Mouse (Mus musculus): ENCODE measurements around the gene Klc2. TPM values are rescaled to one million over a fixed set of nuclear protein-coding genes. Genes with fewer than 3 reads are reported as not detected.
A peak's percentile ranks its signal among the peaks of the same experiment; 100 is the strongest.

Klc2 gene
- polyA plus RNA-seq, 1 experiment from 2014 or later, result 28.1 TPM

DNA sequence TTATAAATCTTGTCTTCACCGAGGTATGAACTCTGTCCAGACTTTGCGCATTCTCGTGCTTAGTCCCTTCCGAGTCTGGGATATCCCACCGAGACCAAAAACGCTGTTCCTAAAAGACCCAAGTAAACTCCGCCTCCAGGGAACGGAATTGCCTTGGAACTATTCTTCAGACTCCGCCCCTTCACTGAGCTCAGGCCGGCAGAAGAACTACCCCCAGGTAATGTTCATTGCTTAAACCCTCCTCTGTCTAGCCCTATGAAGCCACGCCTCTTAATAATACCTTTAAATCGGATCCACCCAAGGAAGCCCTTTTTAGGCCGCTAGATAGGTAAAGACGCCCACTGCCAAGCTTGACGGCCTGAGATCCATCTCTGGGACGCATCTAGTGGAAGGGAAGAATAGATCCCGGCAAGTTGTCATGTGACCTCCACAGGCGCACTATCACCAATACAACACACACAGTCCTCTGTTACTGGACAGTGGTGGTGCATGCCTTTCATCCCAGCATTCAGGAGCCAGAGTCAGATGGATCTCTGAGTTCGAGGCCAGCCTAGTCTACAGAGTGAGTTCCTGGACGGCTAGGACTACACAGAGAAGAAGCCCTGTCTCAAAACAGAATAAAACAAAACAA, 45.9 kb downstream of the Klc2 start:
- Histone ChIP-seq H3K9ac (replicated peaks) (peak overlapping the region; percentile 27; the same call in 1 of the 2 replicates), H3K4me1 (replicated peaks) (peaks cover 43% of the 10 kb centered on the region), H3K27me3 (peaks cover 17% of the 10 kb centered on the region), H3K4me2 (peak overlapping the region; percentile 99), H3K36me3 (no peaks in the 10 kb centered on the region), H3K4me3 (replicated peaks) (peak overlapping the region; percentile 69), H3K9me3 (no peaks in the 10 kb centered on the region), H3K27ac (peak overlapping the region; percentile 99)
- ATAC-seq (ENCODE audit: insufficient number of reproducible peaks, insufficient read depth, low FRiP score, low TSS enrichment, low read depth), result peak; percentile 7; the same call in 1 of the 2 replicates
- under 1% methylated on average over 20 of the region's 20 CpGs for WGBS

DNA sequence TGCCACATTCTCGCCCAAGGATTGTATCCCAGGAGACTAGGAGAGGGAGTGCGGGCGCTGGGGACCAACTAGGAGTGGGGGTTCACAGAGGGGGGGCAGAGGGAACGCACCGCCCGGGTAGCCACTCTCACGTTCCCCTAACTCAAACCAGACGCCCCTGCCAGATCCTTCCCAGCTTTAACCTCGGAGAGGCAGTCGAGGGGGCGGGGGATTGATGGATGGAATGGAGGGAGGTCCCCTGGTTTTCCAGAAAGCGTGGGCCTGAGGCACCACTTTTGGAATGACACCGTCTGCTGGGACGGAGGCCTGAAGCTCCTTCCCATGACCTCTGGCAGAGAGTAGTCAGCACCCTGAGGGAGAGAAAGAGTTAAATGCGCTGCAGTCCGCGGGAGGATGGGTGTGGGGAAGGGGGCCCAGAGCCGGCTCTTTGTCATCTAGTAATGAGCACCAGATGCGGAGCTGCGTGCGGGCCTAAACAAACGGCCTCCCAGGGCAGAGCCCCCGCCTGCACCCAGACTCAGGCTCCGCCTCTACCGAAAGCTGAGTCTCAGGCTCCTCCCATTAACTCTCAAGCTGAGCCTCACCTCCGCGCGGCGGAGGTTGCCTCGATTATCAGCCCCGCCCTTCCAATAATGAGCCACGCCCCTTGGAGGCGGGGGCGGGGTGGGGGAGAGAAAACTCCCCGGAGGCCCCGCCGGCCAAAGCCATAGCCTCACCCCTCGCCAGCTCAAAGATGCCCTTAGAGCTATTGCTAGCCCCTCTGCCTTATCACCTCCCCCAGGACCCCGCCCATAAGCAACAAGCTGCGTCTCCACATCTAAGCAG, 46.6 kb downstream of the Klc2 start:
- under 1% methylated on average over 40 of the region's 40 CpGs for WGBS
- Histone ChIP-seq H3K9me3 (no peaks in the 10 kb centered on the region), H3K4me1 (replicated peaks) (peaks cover 50% of the 10 kb centered on the region), H3K4me3 (replicated peaks) (peak overlapping the region; percentile 69), H3K27me3 (peaks cover 17% of the 10 kb centered on the region), H3K9ac (replicated peaks) (peak overlapping the region; percentile 55), H3K4me2 (peak overlapping the region; percentile 99), H3K27ac (peak overlapping the region; percentile 99), H3K36me3 (no peaks in the 10 kb centered on the region)
- peak; percentile 85 for ATAC-seq (ENCODE audit: insufficient number of reproducible peaks, insufficient read depth, low FRiP score, low TSS enrichment, low read depth)

DNA sequence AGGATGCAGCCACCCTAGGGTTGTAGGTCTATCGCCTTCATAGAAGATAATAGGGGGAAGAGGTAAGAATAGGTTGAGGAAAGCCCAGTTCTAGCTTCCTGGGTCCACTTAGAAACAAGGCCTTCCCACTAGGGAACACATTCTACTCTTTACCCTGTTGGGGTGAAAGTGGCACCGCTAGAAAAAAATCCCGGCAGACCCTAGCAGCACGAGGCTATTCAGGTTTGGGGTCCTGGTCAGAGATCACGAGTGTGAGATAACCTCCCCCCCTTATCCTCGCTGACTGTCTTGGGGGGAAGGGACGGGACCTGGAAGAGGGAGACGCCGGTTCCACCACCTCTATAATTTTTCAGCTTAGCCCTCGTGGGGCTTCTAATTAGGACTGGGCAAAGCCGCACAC, 47.3 kb downstream of the Klc2 start:
- peaks cover 52% of the 10 kb centered on the region for H3K4me1 ChIP-seq (replicated peaks)
- ATAC-seq (ENCODE audit: insufficient number of reproducible peaks, insufficient read depth, low FRiP score, low TSS enrichment, low read depth), result no peak
- peak overlapping the region; percentile 99 for H3K27ac ChIP-seq

DNA sequence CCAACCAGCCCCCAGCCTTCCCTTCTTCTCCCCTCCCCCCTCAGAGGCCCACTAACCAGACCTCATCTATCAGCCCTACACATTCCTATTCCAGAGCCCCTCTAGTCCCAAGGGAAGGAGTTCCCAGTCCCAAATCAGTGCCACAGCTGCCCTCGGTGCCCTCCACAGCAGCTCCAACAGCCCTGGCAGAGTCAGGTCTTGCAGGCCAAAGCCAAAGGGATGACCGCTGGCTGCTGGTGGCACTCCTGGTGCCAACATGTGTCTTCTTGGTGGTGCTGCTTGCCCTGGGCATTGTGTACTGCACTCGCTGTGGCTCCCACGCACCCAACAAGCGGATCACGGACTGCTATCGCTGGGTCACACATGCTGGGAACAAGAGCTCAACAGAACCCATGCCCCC, 48.4 kb downstream of the Klc2 start:
- Histone ChIP-seq H3K4me2 (peak overlapping the region; percentile 99), H3K9ac (replicated peaks) (no peak overlapping the region; the same call in 1 of the 2 replicates), H3K9me3 (no peaks in the 10 kb centered on the region), H3K4me3 (replicated peaks) (peak overlapping the region; percentile 69), H3K36me3 (no peaks in the 10 kb centered on the region), H3K4me1 (replicated peaks) (peaks cover 59% of the 10 kb centered on the region), H3K27me3 (peaks cover 17% of the 10 kb centered on the region), H3K27ac (peak overlapping the region; percentile 99)
- ATAC-seq (ENCODE audit: insufficient number of reproducible peaks, insufficient read depth, low FRiP score, low TSS enrichment, low read depth), result no peak
- 75% methylated on average over 7 of the region's 7 CpGs for WGBS

More for the DNA sequence above, 47.3 kb downstream of the Klc2 start:
- Histone ChIP-seq H3K9ac (replicated peaks) (peak overlapping the region; percentile 55), H3K4me2 (peak overlapping the region; percentile 99), H3K36me3 (no peaks in the 10 kb centered on the region), H3K9me3 (no peaks in the 10 kb centered on the region), H3K4me3 (replicated peaks) (peak overlapping the region; percentile 69), H3K27me3 (peaks cover 17% of the 10 kb centered on the region)
- 2% methylated on average over 11 of the region's 11 CpGs for WGBS

DNA sequence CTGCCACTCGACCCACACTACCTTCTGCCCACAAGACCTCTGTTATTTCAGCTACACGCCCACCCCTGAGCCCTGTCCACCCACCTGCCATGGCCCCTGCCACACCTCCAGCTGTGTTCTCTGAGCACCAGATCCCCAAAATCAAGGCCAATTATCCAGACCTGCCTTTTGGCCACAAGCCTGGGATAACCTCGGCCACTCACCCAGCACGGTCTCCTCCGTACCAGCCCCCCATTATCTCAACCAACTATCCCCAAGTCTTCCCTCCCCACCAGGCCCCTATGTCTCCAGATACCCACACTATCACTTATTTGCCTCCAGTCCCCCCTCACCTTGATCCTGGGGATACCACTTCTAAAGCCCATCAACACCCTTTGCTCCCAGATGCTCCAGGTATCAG, 48.9 kb downstream of the Klc2 start:
- Histone ChIP-seq H3K4me1 (replicated peaks) (peaks cover 62% of the 10 kb centered on the region), H3K27ac (peak overlapping the region; percentile 99; the same call in 1 of the 2 replicates), H3K4me2 (peak overlapping the region; percentile 99), H3K36me3 (no peaks in the 10 kb centered on the region), H3K9ac (replicated peaks) (no peak overlapping the region; the same call in 1 of the 2 replicates), H3K4me3 (replicated peaks) (peak overlapping the region; percentile 69), H3K27me3 (peaks cover 15% of the 10 kb centered on the region), H3K9me3 (no peaks in the 10 kb centered on the region)
- ATAC-seq (ENCODE audit: insufficient number of reproducible peaks, insufficient read depth, low FRiP score, low TSS enrichment, low read depth), result no peak
- WGBS, result 67% methylated on average over 5 of the region's 5 CpGs

DNA sequence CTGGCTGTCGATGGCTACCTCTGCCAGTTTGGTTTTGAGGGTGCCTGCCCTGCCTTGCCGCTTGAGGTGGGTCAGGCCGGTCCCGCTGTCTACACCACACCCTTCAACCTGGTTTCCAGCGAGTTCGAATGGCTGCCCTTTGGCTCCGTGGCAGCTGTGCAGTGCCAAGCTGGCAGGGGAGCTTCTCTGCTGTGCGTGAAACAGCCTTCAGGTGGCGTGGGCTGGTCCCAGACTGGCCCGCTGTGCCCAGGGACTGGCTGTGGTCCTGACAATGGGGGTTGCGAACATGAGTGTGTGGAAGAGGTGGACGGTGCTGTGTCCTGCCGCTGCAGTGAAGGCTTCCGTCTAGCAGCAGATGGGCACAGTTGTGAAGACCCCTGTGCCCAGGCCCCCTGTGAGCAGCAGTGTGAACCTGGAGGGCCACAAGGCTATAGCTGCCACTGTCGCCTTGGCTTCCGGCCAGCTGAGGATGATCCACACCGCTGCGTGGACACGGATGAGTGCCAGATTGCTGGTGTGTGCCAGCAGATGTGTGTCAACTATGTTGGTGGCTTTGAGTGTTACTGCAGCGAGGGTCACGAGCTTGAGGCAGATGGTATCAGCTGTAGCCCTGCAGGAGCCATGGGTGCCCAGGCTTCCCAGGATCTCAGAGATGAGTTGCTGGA, 49.7 kb downstream of the Klc2 start:
- no peaks in the 10 kb centered on the region for H3K9me3 ChIP-seq
- peak overlapping the region; percentile 86 for H3K9ac ChIP-seq (replicated peaks)
- WGBS, result 38% methylated on average over 21 of the region's 21 CpGs
- H3K4me2 ChIP-seq, result peak overlapping the region; percentile 99
- H3K27ac ChIP-seq, result peak overlapping the region; percentile 99
- peaks cover 64% of the 10 kb centered on the region for H3K4me1 ChIP-seq (replicated peaks)
- H3K27me3 ChIP-seq, result peaks cover 9% of the 10 kb centered on the region
- H3K36me3 ChIP-seq, result no peaks in the 10 kb centered on the region
- peak overlapping the region; percentile 69 for H3K4me3 ChIP-seq (replicated peaks)
- ATAC-seq (ENCODE audit: insufficient number of reproducible peaks, insufficient read depth, low FRiP score, low TSS enrichment, low read depth), result no peak

DNA sequence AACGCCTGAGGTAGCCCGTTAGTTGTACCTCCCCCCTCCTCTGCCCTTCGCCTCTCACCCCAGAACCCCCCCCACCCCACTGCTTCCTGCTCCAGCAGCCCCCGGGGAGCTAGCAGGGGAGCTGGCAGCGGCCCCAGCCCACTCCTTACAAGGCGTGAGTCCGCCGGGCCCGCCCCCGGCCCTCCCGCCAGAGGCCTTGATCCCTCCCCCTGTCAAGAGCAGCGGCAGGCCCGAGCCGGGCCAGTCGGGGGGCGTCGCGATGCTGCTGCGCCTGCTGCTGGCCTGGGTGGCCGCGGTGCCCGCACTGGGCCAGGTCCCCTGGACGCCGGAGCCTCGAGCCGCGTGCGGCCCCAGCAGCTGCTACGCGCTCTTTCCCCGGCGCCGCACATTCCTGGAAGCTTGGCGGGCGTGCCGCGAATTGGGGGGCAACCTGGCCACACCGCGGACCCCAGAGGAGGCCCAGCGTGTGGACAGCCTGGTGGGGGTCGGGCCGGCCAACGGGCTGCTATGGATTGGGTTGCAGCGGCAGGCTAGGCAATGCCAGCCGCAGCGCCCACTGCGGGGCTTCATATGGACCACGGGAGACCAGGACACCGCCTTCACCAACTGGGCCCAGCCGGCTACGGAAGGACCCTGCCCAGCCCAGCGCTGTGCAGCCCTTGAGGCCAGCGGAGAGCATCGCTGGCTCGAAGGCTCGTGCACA, 50.3 kb downstream of the Klc2 start, which contains the start of gene Cd248:
Gene Cd248, plus strand, starts transcription at position 212 of the 703 bp plus-strand sequence.
- H3K9me3 ChIP-seq, result no peaks in the 10 kb centered on the region
- H3K4me3 ChIP-seq (replicated peaks), result peak within 1 kb of the TSS; percentile 69
- H3K27ac ChIP-seq, result peak within 1 kb of the TSS; percentile 99
- 1% methylated on average over 55 of the region's 56 CpGs for WGBS
- H3K9ac ChIP-seq (replicated peaks), result peak within 1 kb of the TSS; percentile 86
- peaks cover 9% of the 10 kb centered on the region for H3K27me3 ChIP-seq
- H3K4me1 ChIP-seq (replicated peaks), result peaks cover 62% of the 10 kb centered on the region
- H3K4me2 ChIP-seq, result peak within 1 kb of the TSS; percentile 99
- H3K36me3 ChIP-seq, result no peaks in the 10 kb centered on the region
- ATAC-seq (ENCODE audit: insufficient number of reproducible peaks, insufficient read depth, low FRiP score, low TSS enrichment, low read depth), result peak; percentile 46

DNA sequence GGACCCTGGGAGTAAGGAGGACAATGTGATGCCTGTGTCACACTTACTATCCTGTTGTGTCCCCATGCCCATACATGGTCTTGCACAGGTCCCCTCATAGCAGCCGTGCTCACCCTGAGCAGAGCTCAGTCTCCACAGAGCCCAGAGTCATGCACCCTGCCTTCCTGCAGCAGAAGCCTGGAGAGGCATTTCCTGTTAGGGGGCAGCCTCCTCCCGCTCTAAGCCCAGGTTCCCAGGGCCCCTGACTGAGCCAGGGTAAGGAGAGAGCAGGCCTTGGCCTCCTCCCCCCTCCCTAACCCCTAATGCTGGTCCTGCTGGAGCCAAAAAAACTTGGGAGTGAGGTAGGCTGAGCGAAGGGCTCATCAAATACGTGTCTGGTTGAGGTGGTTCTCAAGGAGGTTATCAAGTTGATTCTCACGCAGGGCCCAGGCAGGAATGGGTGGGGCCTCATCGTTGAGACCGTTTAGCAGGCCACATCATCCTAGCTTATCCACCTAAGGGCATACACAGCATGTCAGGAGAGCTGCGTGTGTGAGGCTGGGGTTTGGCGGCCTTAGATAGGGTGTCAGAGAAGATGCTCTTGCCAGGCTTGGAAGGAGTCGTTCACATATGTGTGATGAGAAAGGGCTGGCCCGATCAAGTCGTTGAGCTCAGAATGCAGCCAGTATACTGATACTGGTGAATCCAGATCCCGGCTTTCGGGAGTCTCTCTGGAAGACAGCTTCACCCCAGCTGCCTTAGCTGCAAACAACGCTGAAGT, 51.1 kb downstream of the Klc2 start:
- no peaks in the 10 kb centered on the region for H3K36me3 ChIP-seq
- 0 out of 2 replicates have a peak, but pooled peaks have one; percentile 4 for ATAC-seq (ENCODE audit: insufficient number of reproducible peaks, insufficient read depth, low FRiP score, low TSS enrichment, low read depth)
- WGBS, result 3% methylated on average over 15 of the region's 15 CpGs
- peaks cover 9% of the 10 kb centered on the region for H3K27me3 ChIP-seq
- peak overlapping the region; percentile 69 for H3K4me3 ChIP-seq (replicated peaks)
- peaks cover 57% of the 10 kb centered on the region for H3K4me1 ChIP-seq (replicated peaks)
- peak overlapping the region; percentile 86 for H3K9ac ChIP-seq (replicated peaks)
- peak overlapping the region; percentile 99 for H3K4me2 ChIP-seq
- H3K9me3 ChIP-seq, result no peaks in the 10 kb centered on the region
- peak overlapping the region; percentile 99 for H3K27ac ChIP-seq

DNA sequence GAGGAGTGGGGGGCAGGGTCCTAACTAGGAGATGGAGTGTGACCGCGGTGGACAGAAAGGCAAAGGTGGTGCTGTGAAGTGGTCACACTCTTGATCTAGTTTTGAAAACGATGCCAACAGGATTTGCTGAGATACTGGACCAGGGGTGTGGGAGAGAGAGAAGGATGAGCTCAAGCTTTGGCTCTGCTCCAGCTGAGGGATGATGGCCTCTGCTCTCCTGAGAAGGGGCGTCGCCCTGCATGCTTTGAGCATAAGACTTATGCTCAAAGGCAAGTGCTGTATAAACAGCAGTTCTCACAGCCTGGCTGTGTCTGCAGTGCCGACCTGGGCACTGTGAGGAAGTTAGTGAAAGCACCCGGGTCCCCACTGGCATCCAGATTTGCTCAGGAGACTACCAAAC, 53.3 kb downstream of the Klc2 start:
- 64% methylated on average over 7 of the region's 7 CpGs for WGBS
- Histone ChIP-seq H3K4me3 (replicated peaks) (no peak overlapping the region), H3K36me3 (no peaks in the 10 kb centered on the region), H3K9ac (replicated peaks) (no peak overlapping the region), H3K27me3 (peaks cover 9% of the 10 kb centered on the region), H3K9me3 (no peaks in the 10 kb centered on the region), H3K4me1 (replicated peaks) (peaks cover 55% of the 10 kb centered on the region), H3K27ac (no peak overlapping the region), H3K4me2 (no peak overlapping the region)
- ATAC-seq (ENCODE audit: insufficient number of reproducible peaks, insufficient read depth, low FRiP score, low TSS enrichment, low read depth), result no peak

DNA sequence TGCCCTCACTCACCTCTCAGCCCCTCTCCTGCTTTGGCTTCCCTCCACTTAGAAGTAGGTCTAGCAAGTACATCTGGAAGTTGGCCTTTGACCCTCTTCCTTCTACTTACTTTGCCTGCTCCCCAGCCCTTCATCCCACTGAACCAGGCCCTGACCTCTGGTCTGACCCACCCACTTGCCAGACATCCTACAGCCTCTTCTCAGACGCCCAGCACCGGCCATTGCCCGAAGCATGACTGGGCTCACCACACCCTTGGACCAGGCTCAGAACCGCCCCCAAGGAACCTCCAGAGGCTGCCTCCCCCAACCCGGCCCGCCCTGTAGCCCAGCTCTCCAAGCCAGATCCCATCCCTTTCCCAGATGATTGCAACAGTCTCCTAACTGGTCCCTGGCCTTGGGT, 55.9 kb downstream of the Klc2 start:
- WGBS, result 33% methylated on average over 6 of the region's 6 CpGs
- H3K4me3 ChIP-seq (replicated peaks), result no peak overlapping the region
- H3K36me3 ChIP-seq, result no peaks in the 10 kb centered on the region
- ATAC-seq (ENCODE audit: insufficient number of reproducible peaks, insufficient read depth, low FRiP score, low TSS enrichment, low read depth), result no peak
- no peak overlapping the region for H3K27ac ChIP-seq
- H3K4me1 ChIP-seq (replicated peaks), result peaks cover 56% of the 10 kb centered on the region
- no peak overlapping the region for H3K9ac ChIP-seq (replicated peaks)
- H3K27me3 ChIP-seq, result no peaks in the 10 kb centered on the region
- no peaks in the 10 kb centered on the region for H3K9me3 ChIP-seq
- H3K4me2 ChIP-seq, result no peak overlapping the region
